Mouse (Mus musculus): ENCODE results near the gene Dcun1d1.

The Dcun1d1 gene

GRCm38 (mm10) chr3:35931359-35931758, 5.9 kb downstream of the Dcun1d1 start:
- CTCF ChIA-PET, result no interaction called here

GRCm38 (mm10) chr3:35929831-35930230, 7.4 kb downstream of the Dcun1d1 start:
- CTCF ChIA-PET, result interaction anchor here (0.6 kb wide), 1 partner anchor 71 kb away, joined by 4 read pairs; no protein-coding TSS in a partner anchor

- CTCF ChIA-PET, result interaction anchor here (0.6 kb wide), 1 partner anchor 150 kb away, joined by 3 read pairs; no protein-coding TSS in a partner anchor
Measured at GRCm38 (mm10) chr3:35929406-35929805, 7.8 kb downstream of the Dcun1d1 start.

- CTCF ChIA-PET, result no interaction called here
Measured at GRCm38 (mm10) chr3:35925852-35926251, 11.4 kb downstream of the Dcun1d1 start.

- CTCF ChIA-PET, result no interaction called here
Measured at GRCm38 (mm10) chr3:35924007-35924406, 13.2 kb downstream of the Dcun1d1 start.

- CTCF ChIA-PET, result no interaction called here
Measured at GRCm38 (mm10) chr3:35923495-35923894, 13.8 kb downstream of the Dcun1d1 start.

GRCm38 (mm10) chr3:35922522-35922921, 14.7 kb downstream of the Dcun1d1 start:
- CTCF ChIA-PET, result interaction anchor here (0.6 kb wide), 1 partner anchor 17 kb away, joined by 4 read pairs; no protein-coding TSS in a partner anchor

- CTCF ChIA-PET, result interaction anchor here (0.7 kb wide), 1 partner anchor 88 kb away, joined by 4 read pairs; no protein-coding TSS in a partner anchor
Measured at GRCm38 (mm10) chr3:35918229-35918628, 19.0 kb downstream of the Dcun1d1 start.

- CTCF ChIA-PET, result no interaction called here
Measured at GRCm38 (mm10) chr3:35908982-35909680, 28.1 kb downstream of the Dcun1d1 start.

- CTCF ChIA-PET, result no interaction called here
Measured at GRCm38 (mm10) chr3:35900555-35901204, 36.6 kb downstream of the Dcun1d1 start.

GRCm38 (mm10) chr3:35899109-35899508, 38.1 kb downstream of the Dcun1d1 start:
- CTCF ChIA-PET, result no interaction called here

GRCm38 (mm10) chr3:35897900-35898299, 39.3 kb downstream of the Dcun1d1 start:
- CTCF ChIA-PET, result no interaction called here

GRCm38 (mm10) chr3:35893156-35893555, 44.1 kb downstream of the Dcun1d1 start:
- CTCF ChIA-PET, result no interaction called here

GRCm38 (mm10) chr3:35891123-35891522, 46.1 kb downstream of the Dcun1d1 start:
- CTCF ChIA-PET, result interaction anchor here (0.5 kb wide), 1 partner anchor 10 kb away, joined by 4 read pairs; no protein-coding TSS in a partner anchor

- CTCF ChIA-PET, result no interaction called here
Measured at GRCm38 (mm10) chr3:35889531-35889930, 47.7 kb downstream of the Dcun1d1 start.

GRCm38 (mm10) chr3:35883267-35883666, 54.0 kb downstream of the Dcun1d1 start:
- CTCF ChIA-PET, result no interaction called here

- CTCF ChIA-PET, result no interaction called here
Measured at GRCm38 (mm10) chr3:35849326-35849725, 87.9 kb downstream of the Dcun1d1 start.
